Comparison of ENCODE assay signal across 28 mouse cellular contexts in the genomic region with DNA sequence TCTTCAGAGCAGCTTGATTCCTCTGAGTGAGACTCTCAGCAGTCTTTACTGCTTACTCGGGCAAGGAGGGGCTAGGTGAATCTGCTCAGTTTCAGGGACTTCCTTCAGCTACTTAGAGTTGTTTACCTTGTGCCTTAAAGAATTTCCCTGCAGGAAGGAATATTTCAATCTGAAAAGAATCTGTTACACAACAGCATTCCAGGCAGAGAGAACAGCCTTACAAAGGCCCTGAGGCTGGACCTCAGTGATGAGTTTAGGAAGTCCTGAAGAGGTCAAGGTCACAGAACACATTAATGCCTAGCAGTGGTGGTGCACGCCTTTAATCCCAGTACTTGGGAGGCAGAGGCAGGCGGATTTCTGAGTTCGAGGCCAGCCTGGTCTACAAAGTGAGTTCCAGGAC.
"Had no signal": no experiment of that assay in that cellular context is flagged by ENCODE, and none has a peak within 500 bp of the region (broad histone marks: within the 10 kb centered on the region; RNA-seq: fewer than 3 reads in every experiment).

No protein-coding gene starts in this region.

- H3K27ac ChIP-seq: gastrocnemius, adult 2 months; heart, embryonic 10.5 days; hindbrain, embryonic 10.5 days; hindbrain, embryonic 12.5 days; hindbrain, embryonic 14.5 days; intestine, embryonic 15.5 days; kidney, embryonic 15.5 days; kidney, postnatal 0 days; limb, embryonic 13.5 days; limb, embryonic 15.5 days; liver, embryonic 12.5 days; liver, embryonic 14.5 days had no signal

- ATAC-seq: hindbrain, embryonic 16.5 days; inflammation-experienced regulatory T-cells, adult 6 months; intestine, embryonic 15.5 days; intestine, postnatal 0 days; liver, embryonic 12.5 days had no signal

- H3K36me3 ChIP-seq: heart, embryonic 10.5 days; heart, embryonic 12.5 days; intestine, embryonic 15.5 days; kidney, embryonic 15.5 days; limb, embryonic 13.5 days; limb, embryonic 15.5 days; liver, embryonic 12.5 days had no signal

- H3K9ac ChIP-seq: heart, embryonic 12.5 days; hindbrain, embryonic 12.5 days; hindbrain, embryonic 14.5 days; intestine, embryonic 15.5 days; kidney, embryonic 15.5 days; limb, embryonic 13.5 days; limb, embryonic 15.5 days; liver, embryonic 12.5 days; liver, embryonic 14.5 days had no signal

- H3K4me3 ChIP-seq: gastrocnemius, adult 2 months; heart, embryonic 10.5 days; heart, embryonic 12.5 days; hindbrain, embryonic 10.5 days; hindbrain, embryonic 12.5 days; intestine, embryonic 15.5 days; kidney, embryonic 15.5 days; limb, embryonic 13.5 days; limb, embryonic 15.5 days; liver, embryonic 12.5 days had no signal

- H3K4me1 ChIP-seq: liver, embryonic 12.5 days had no signal

- H3K4me2 ChIP-seq: heart, embryonic 12.5 days; hindbrain, embryonic 12.5 days; hindbrain, embryonic 14.5 days; intestine, embryonic 15.5 days; kidney, embryonic 15.5 days; limb, embryonic 13.5 days; limb, embryonic 15.5 days; liver, embryonic 12.5 days had no signal

- H3K9me3 ChIP-seq: heart, embryonic 10.5 days; heart, embryonic 12.5 days; hindbrain, embryonic 10.5 days; hindbrain, embryonic 12.5 days; intestine, embryonic 15.5 days; limb, embryonic 13.5 days; limb, embryonic 15.5 days; liver, embryonic 12.5 days had no signal

- H3K27me3 ChIP-seq: hindbrain, embryonic 12.5 days; intestine, embryonic 15.5 days; kidney, embryonic 15.5 days; limb, embryonic 13.5 days; limb, embryonic 15.5 days had no signal

- DNase-seq: gastrocnemius, adult 2 months; gastrocnemius, postnatal 10 days; gastrocnemius, postnatal 25 days; heart, adult 18-20 months; heart, postnatal 10 days; heart, postnatal 4 days; kidney, adult 18-20 months; kidney, adult 8-10 months; kidney, postnatal 14 days; kidney, postnatal 36 days; layer of hippocampus, adult 9-11 months; layer of hippocampus, postnatal 36 days; left cerebral cortex, postnatal 4 days had no signal
